Mouse (Mus musculus) limb, embryonic 14.5 days (tissue): ENCODE data around the gene Arhgap6. TPM values are rescaled to one million over a fixed set of nuclear protein-coding genes. Genes with fewer than 3 reads are reported as not detected.

Source experiments
- ATAC-seq: fragments of 200-750 bp; cut with Nextera tagmentation; 2 replicates; pipeline ENCODE4 v1.8.0; 2017; ENCODE audit warnings: low read depth, moderate number of reproducible peaks, moderate TSS enrichment; ENCODE audit not compliant: low FRiP score
- DNase-seq: peaks from one replicate; pipeline ENCODE4 v3.0.0-alpha.2; 2015; ENCODE audit warnings: low spot score
- H3K27ac ChIP-seq: fragments of 300-500 bp; sonication (generic); replicated peaks from 2 replicates; pipeline ENCODE4 v1.5.1; 2014; ENCODE audit warnings: low read depth, mild to moderate bottlenecking, low read length, moderate library complexity, mixed read lengths
- H3K27me3 ChIP-seq: fragments of 300-500 bp; sonication (generic); 2 replicates; pipeline ENCODE4 v1.6.1; 2014; ENCODE audit warnings: low read length, mixed read lengths; ENCODE audit not compliant: control insufficient read depth, insufficient read depth
- H3K36me3 ChIP-seq: fragments of 300-500 bp; sonication (generic); 2 replicates; pipeline ENCODE4 v1.6.1; 2014; ENCODE audit warnings: mild to moderate bottlenecking, low read length, moderate library complexity, mixed read lengths; ENCODE audit not compliant: control insufficient read depth, insufficient read depth
- H3K4me1 ChIP-seq: fragments of 300-500 bp; sonication (generic); 2 replicates; pipeline ENCODE4 v1.6.1; 2014; ENCODE audit warnings: antibody characterized with exemption, low read length, mixed read lengths; ENCODE audit not compliant: control insufficient read depth, insufficient read depth
- H3K4me2 ChIP-seq: fragments of 300-500 bp; sonication (generic); replicated peaks from 2 replicates; pipeline ENCODE4 v1.6.1; 2014; ENCODE audit warnings: low read depth, mild to moderate bottlenecking, low read length, moderate library complexity; ENCODE audit not compliant: severe bottlenecking
- H3K4me3 ChIP-seq: fragments of 300-500 bp; sonication (generic); replicated peaks from 2 replicates; pipeline ENCODE4 v1.5.1; 2014; ENCODE audit warnings: low read length
- H3K9ac ChIP-seq: fragments of 300-500 bp; sonication (generic); 2 replicates; pipeline ENCODE4 v1.6.1; 2014; ENCODE audit warnings: mild to moderate bottlenecking, low read depth, low read length, moderate library complexity; ENCODE audit not compliant: severe bottlenecking
- H3K9me3 ChIP-seq: fragments of 300-500 bp; sonication (generic); 2 replicates; pipeline ENCODE4 v1.6.1; 2016; ENCODE audit warnings: low read length; ENCODE audit not compliant: control insufficient read depth
- POLR2A ChIP-seq: fragments of 200-500 bp; IDR thresholded peaks from 2 replicates; pipeline ENCODE4 v1.8.0; 2012; ENCODE audit warnings: inconsistent platforms, mild to moderate bottlenecking, moderate library complexity, borderline replicate concordance; ENCODE audit not compliant: insufficient read depth, insufficient read length; ENCODE audit errors: extremely low read depth
- WGBS: fragments of 180-500 bp; shearing (Covaris S2); extraction: QIAGEN DNeasy Blood & Tissue Kit; methylation state at CpG from one replicate; pipeline ENCODE4 v1.1.7; 2014; 5-methylcytosine and 5-hydroxymethylcytosine counted together
- polyA plus RNA-seq, 2 experiments: library from polyadenylated mRNA; depleted of rRNA in 1 of 2; stranded (reverse) in 1 of 2; unstranded in 1 of 2; fragments of >200 nt; fragmentation: Nextera tagmentation in 1 of 2; extraction: Ambion mirVana in 1 of 2; gene quantifications; 2 replicates each; pipeline versions ENCODE4 v1.2.1 to v1.2.3; 2012 to 2014

The Arhgap6 gene
- polyA plus RNA-seq, 2 experiments: 2.7 to 4.1 TPM

GRCm38 (mm10) chrX:169053907-169054476, 259.1 kb downstream of the Arhgap6 start:
- H3K4me1 ChIP-seq: no peaks in the 10 kb centered on the region; the same call in 1 of the 2 replicates
- DNase-seq: no peak
- H3K9ac ChIP-seq: no peak overlapping the region
- no peak for TF ChIP-seq POLR2A
- no peaks in the 10 kb centered on the region for H3K27me3 ChIP-seq
- no peaks in the 10 kb centered on the region for H3K36me3 ChIP-seq
- ATAC-seq: no peak
- H3K27ac ChIP-seq: no peak overlapping the region
- no peak overlapping the region for H3K4me2 ChIP-seq
- no peak overlapping the region for H3K4me3 ChIP-seq
- H3K9me3 ChIP-seq: no peaks in the 10 kb centered on the region
- WGBS: 53% methylated on average over 5 of the region's 5 CpGs

GRCm38 (mm10) chrX:169062555-169062954, 267.7 kb downstream of the Arhgap6 start:
- Histone ChIP-seq H3K9me3 (no peaks in the 10 kb centered on the region), H3K4me1 (no peaks in the 10 kb centered on the region), H3K27me3 (no peaks in the 10 kb centered on the region), H3K4me2 (no peak overlapping the region), H3K36me3 (no peaks in the 10 kb centered on the region), H3K27ac (no peak overlapping the region), H3K4me3 (no peak overlapping the region), H3K9ac (no peak overlapping the region)
- ATAC-seq: no peak
- no peak for DNase-seq
- TF ChIP-seq POLR2A: no peak

- Histone ChIP-seq H3K4me3 (no peak overlapping the region), H3K27ac (no peak overlapping the region), H3K4me2 (no peak overlapping the region), H3K9ac (no peak overlapping the region), H3K4me1 (no peaks in the 10 kb centered on the region), H3K36me3 (no peaks in the 10 kb centered on the region), H3K9me3 (no peaks in the 10 kb centered on the region), H3K27me3 (no peaks in the 10 kb centered on the region)
- ATAC-seq (no peak), DNase-seq (no peak)
- WGBS: 70% methylated on average over 3 of the region's 3 CpGs
- no peak for TF ChIP-seq POLR2A
Measured at GRCm38 (mm10) chrX:169065298-169065697, 270.4 kb downstream of the Arhgap6 start.

- ATAC-seq (no peak), DNase-seq (no peak)
- 84% methylated on average over 1 of the region's 1 CpGs for WGBS
- H3K27me3 ChIP-seq: no peaks in the 10 kb centered on the region
- no peaks in the 10 kb centered on the region for H3K4me1 ChIP-seq
- H3K4me2 ChIP-seq: no peak overlapping the region
- no peak overlapping the region for H3K4me3 ChIP-seq
- no peak overlapping the region for H3K9ac ChIP-seq
- no peaks in the 10 kb centered on the region for H3K36me3 ChIP-seq
- H3K9me3 ChIP-seq: no peaks in the 10 kb centered on the region
- H3K27ac ChIP-seq: no peak overlapping the region
- TF ChIP-seq POLR2A: no peak
Measured at GRCm38 (mm10) chrX:169065922-169066321, 271.0 kb downstream of the Arhgap6 start.

GRCm38 (mm10) chrX:169075020-169075419, 280.1 kb downstream of the Arhgap6 start:
- H3K4me1 ChIP-seq: no peaks in the 10 kb centered on the region
- H3K9ac ChIP-seq: no peak overlapping the region
- no peak for ATAC-seq
- H3K4me2 ChIP-seq: no peak overlapping the region
- 79% methylated on average over 2 of the region's 2 CpGs for WGBS
- no peak for DNase-seq
- no peak overlapping the region for H3K27ac ChIP-seq
- TF ChIP-seq POLR2A: no peak
- H3K36me3 ChIP-seq: no peaks in the 10 kb centered on the region
- no peaks in the 10 kb centered on the region; the same call in 1 of the 2 replicates for H3K27me3 ChIP-seq
- H3K9me3 ChIP-seq: no peaks in the 10 kb centered on the region
- H3K4me3 ChIP-seq: no peak overlapping the region

GRCm38 (mm10) chrX:169081609-169082008, 286.7 kb downstream of the Arhgap6 start:
- Histone ChIP-seq H3K4me3 (no peak overlapping the region), H3K9ac (no peak overlapping the region), H3K27ac (no peak overlapping the region), H3K27me3 (no peaks in the 10 kb centered on the region; the same call in 1 of the 2 replicates), H3K4me1 (no peaks in the 10 kb centered on the region), H3K9me3 (no peaks in the 10 kb centered on the region), H3K4me2 (no peak overlapping the region), H3K36me3 (no peaks in the 10 kb centered on the region)
- no peak for TF ChIP-seq POLR2A
- 81% methylated on average over 3 of the region's 3 CpGs for WGBS
- DNase-seq: no peak
- no peak for ATAC-seq
